Mouse (Mus musculus) lung, embryonic 16.5 days (tissue): ENCODE measurements around the gene Heca. TPM values are rescaled to one million over a fixed set of nuclear protein-coding genes. Genes with fewer than 3 reads are reported as not detected.
"Not testable (repeated sequence)": the region's sequence is repeated elsewhere in the genome, so short reads cannot be mapped to it uniquely, and the experiment has no call there.

ENCODE experiments used
- ATAC-seq: fragments of 200-750 bp; cut with Nextera tagmentation; 2 replicates; pipeline ENCODE4 v1.8.0; 2017; ENCODE audit warnings: low read depth, mild to moderate bottlenecking, moderate library complexity
- H3K27ac ChIP-seq: fragments of 300-500 bp; sonication (generic); 2 replicates; pipeline ENCODE4 v1.5.1; 2014; ENCODE audit warnings: mild to moderate bottlenecking, control low read depth, low read length
- H3K27me3 ChIP-seq: fragments of 300-500 bp; sonication (generic); 2 replicates; pipeline ENCODE4 v1.6.1; 2014; ENCODE audit warnings: low read depth, low read length, mixed read lengths; ENCODE audit not compliant: control insufficient read depth, insufficient read depth
- H3K36me3 ChIP-seq: fragments of 300-500 bp; sonication (generic); 2 replicates; pipeline ENCODE4 v1.6.1; 2014; ENCODE audit warnings: low read length; ENCODE audit not compliant: control insufficient read depth, insufficient read depth
- H3K4me1 ChIP-seq: fragments of 300-500 bp; sonication (generic); replicated peaks from 2 replicates; pipeline ENCODE4 v1.6.1; 2014; ENCODE audit warnings: low read length, mixed read lengths; ENCODE audit not compliant: control insufficient read depth, insufficient read depth
- H3K4me2 ChIP-seq: fragments of 300-500 bp; sonication (generic); 2 replicates; pipeline ENCODE4 v1.6.1; 2014; ENCODE audit warnings: low read depth, low read length, control low read depth
- H3K4me3 ChIP-seq: fragments of 300-500 bp; sonication (generic); 2 replicates; pipeline ENCODE4 v1.5.1; 2014; ENCODE audit warnings: mild to moderate bottlenecking, low read length, control low read depth
- H3K9ac ChIP-seq: fragments of 300-500 bp; sonication (generic); 2 replicates; pipeline ENCODE4 v1.6.1; 2014; ENCODE audit warnings: low read length, control low read depth
- H3K9me3 ChIP-seq: fragments of 300-500 bp; sonication (generic); 2 replicates; pipeline ENCODE4 v1.6.1; 2016; ENCODE audit warnings: low read length; ENCODE audit not compliant: control insufficient read depth
- WGBS: fragments of 180-500 bp; shearing (Covaris S2); extraction: QIAGEN DNeasy Blood & Tissue Kit; methylation state at CpG from one replicate; pipeline ENCODE4 v1.1.7; 2014; 5-methylcytosine and 5-hydroxymethylcytosine counted together
- polyA plus RNA-seq: library from polyadenylated mRNA; unstranded; fragments of >200 nt; fragmentation: Nextera tagmentation; extraction: Ambion mirVana; gene quantifications from 2 replicates; pipeline ENCODE4 v1.2.1, GENCODE M21; 2015

Heca gene
- polyA plus RNA-seq, 1 experiment from 2014 or later = 3.7 TPM

DNA sequence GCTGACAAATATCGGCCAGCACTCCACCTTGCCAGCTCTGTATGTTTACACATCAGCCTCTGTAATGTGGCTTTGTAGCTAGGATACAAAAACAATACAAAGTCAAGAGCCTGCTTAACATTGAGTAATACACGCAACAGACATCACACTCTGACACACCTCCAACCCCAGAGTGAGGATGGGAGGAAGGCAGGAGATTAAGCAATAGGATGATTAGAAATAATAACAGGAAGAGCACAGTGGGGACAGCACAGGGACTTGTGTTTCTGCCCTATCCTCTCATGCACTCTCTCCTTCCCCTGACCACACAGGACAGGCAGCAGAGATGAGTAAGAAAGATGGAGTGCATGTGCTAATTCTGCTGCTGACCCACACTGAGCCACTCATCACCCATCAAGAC, 28.8 kb downstream of the Heca start:
- no peak for ATAC-seq
- WGBS = 56% methylated on average over 2 of the region's 2 CpGs

DNA sequence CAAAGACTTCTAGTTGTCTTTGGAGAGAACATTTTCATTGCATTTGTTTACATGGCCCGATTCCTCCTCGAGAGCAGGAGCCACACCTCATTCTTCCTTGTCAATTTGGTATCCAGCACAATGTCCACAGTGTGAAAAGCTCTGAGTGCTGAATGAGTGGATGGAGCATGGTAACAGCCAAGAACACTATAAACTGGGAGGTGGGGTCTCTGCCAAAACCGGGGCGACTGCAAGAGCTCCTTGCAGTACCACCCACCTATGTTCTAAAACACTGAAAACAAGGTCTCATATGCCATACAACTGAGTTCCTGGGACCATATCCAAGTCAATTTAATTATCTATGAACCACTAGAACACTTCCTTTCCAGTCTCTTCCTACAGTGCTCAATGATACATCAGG, 39.1 kb downstream of the Heca start:
- peaks cover 8% of the 10 kb centered on the region for H3K4me1 ChIP-seq
- H3K9ac ChIP-seq = no peak overlapping the region
- no peak overlapping the region for H3K4me3 ChIP-seq
- no peaks in the 10 kb centered on the region for H3K9me3 ChIP-seq
- ATAC-seq = peak; percentile 79
- H3K36me3 ChIP-seq = peaks cover 2% of the 10 kb centered on the region; the same call in 1 of the 2 replicates
- WGBS = 23% methylated on average over 4 of the region's 4 CpGs
- H3K27ac ChIP-seq = no peak overlapping the region
- no peak overlapping the region for H3K4me2 ChIP-seq
- no peaks in the 10 kb centered on the region for H3K27me3 ChIP-seq

More for the DNA sequence above, 28.8 kb downstream of the Heca start:
- no peak overlapping the region for H3K4me3 ChIP-seq
- H3K27me3 ChIP-seq = no peaks in the 10 kb centered on the region
- H3K36me3 ChIP-seq = peaks cover 7% of the 10 kb centered on the region
- no peaks in the 10 kb centered on the region for H3K9me3 ChIP-seq
- no peaks in the 10 kb centered on the region for H3K4me1 ChIP-seq
- H3K27ac ChIP-seq = no peak overlapping the region
- no peak overlapping the region for H3K9ac ChIP-seq
- no peak overlapping the region for H3K4me2 ChIP-seq

DNA sequence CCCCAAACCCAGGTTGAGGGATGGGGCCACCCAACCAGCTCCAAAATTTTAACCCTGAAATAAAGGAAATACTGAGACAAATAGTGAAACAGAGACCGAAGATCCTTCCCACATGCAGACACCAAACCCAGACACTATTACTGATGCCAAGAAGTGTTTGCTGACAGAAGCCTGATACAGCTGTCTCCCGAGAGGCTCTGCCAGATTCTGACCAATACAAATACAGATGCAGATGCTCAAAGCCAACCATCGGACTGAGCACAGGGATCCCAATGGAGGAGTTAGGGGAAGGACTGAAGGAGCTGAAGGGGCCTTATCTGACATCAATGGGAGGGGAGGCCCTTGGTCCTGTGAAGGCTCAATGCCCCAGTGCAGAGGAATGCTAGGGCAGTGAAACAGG, 41.5 kb downstream of the Heca start:
- H3K9ac ChIP-seq, H3K4me1 ChIP-seq, H3K9me3 ChIP-seq, H3K36me3 ChIP-seq, H3K4me3 ChIP-seq, H3K4me2 ChIP-seq, H3K27ac ChIP-seq, H3K27me3 ChIP-seq: not testable (repeated sequence)
- WGBS = 57% methylated on average over 3 of the region's 3 CpGs
- ATAC-seq = peak; percentile 41; the same call in 1 of the 2 replicates

DNA sequence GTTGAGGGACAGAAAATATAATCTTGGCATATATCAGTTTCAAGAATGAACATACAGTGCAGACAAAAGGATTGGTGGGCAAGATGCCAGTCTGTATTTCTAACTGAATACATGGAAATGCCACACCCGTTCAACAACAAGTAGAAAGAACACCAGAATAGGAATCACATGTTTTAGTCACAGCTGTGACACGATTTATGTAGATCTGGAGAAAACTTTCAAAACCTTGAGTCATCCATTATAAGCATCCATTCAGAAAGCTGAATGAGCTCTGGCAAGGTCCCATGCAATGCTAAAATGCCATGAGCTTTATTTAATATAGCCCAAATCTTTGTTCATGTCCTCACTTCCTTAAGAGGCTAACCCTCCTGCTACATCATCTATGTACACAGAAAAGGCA, 44.4 kb downstream of the Heca start:
- WGBS = 83% methylated on average over 2 of the region's 2 CpGs
- no peaks in the 10 kb centered on the region for H3K27me3 ChIP-seq
- H3K9me3 ChIP-seq = no peaks in the 10 kb centered on the region
- no peak overlapping the region for H3K4me3 ChIP-seq
- H3K27ac ChIP-seq = no peak overlapping the region
- H3K36me3 ChIP-seq = peaks cover 7% of the 10 kb centered on the region; the same call in 1 of the 2 replicates
- ATAC-seq = no peak
- peaks cover 1% of the 10 kb centered on the region for H3K4me1 ChIP-seq
- H3K9ac ChIP-seq = no peak overlapping the region
- no peak overlapping the region for H3K4me2 ChIP-seq

DNA sequence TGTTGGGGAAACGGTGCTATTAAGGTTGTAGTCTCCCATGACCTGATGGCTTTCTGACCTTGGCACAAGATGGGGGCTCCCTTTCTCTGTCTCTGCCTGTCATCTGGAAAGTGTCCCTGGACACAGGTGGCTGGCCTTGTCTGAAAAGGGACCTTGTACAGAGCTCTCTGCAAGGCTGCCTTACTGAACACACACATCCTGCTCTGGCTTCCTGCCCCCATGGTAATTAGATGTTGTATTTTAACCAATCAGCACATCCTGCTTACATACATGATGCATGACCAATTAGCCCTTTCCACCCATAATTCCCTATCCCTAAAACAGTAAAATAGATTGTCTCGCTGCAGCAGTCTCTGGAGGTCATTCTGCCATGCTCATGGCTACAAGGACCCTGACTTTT, 67.1 kb downstream of the Heca start:
- Histone ChIP-seq H3K27ac (no peak overlapping the region), H3K4me3 (no peak overlapping the region), H3K4me1 (no peaks in the 10 kb centered on the region), H3K9ac (no peak overlapping the region), H3K9me3 (no peaks in the 10 kb centered on the region), H3K4me2 (no peak overlapping the region), H3K36me3 (no peaks in the 10 kb centered on the region), H3K27me3 (no peaks in the 10 kb centered on the region)
- 68% methylated on average over 2 of the region's 2 CpGs for WGBS
- ATAC-seq = no peak

DNA sequence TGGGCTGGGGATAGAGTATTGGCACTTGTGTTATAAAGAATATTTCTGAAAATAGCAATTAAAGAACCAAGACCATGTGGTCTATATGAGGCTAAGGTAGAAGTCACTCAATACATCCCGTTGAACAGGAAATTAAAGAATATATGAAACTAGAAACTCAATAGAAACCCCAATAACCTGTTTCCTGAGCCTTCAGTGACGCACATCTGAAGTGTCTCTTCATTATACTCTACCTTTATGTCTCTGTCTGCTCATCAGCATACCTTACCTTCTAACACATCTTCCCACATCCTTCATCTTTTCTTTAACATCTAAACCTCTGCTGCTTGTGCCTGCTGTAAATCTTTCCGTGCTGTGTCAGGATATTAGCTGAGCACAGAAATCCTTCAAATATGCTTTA, 67.8 kb downstream of the Heca start:
- Histone ChIP-seq H3K36me3 (no peaks in the 10 kb centered on the region), H3K27me3 (no peaks in the 10 kb centered on the region), H3K9ac (no peak overlapping the region), H3K9me3 (no peaks in the 10 kb centered on the region), H3K4me2 (no peak overlapping the region), H3K27ac (no peak overlapping the region), H3K4me1 (no peaks in the 10 kb centered on the region), H3K4me3 (no peak overlapping the region)
- WGBS = 83% methylated on average over 3 of the region's 3 CpGs
- ATAC-seq = no peak

DNA sequence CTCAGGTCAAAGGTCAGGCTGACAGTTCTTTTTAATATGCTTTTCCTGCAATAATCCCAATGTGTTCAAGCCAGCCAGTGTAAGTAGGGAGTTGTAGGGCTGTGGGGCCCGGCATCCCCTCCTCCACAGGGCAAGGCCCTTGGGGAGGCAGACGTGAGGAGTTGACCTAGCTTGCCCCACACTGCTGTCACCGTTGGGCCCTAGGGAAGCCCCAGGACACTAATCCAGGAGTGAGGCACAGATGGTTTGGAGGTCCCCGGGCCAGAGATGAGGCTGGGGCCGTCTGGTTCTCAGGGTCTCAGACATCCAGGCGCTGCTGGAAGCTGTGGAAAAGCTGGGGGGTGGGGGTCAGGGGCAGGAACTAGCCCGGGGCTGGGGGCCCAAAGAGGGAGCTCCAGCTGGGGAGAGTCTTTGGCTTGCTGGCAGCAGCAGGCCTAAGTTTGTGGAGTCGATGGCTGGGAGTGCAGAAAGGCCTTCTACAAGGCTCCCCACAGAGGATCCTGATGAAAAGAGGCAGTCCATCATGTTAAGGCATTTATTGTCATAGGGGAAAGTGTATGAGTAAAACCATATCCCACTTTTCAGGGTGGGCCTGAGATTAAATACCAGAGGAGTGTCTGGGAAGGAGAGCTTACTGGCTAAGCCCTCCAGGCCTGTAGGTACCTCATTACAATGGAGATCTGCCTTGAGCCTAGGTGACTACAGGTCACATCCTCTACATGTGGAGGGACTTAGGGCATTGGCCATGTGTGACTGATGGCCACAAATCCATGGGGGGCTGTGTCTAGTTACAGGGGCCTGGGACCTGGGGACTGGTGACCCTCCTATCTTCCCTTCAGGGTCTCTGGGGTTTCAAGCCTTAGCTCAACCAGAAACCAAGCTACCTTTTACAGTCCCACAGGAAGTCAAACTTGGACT, 69.6 kb downstream of the Heca start:
- H3K4me3 ChIP-seq = no peak overlapping the region
- no peak overlapping the region for H3K27ac ChIP-seq
- no peak overlapping the region for H3K4me2 ChIP-seq
- H3K9ac ChIP-seq = no peak overlapping the region
- WGBS = 48% methylated on average over 8 of the region's 8 CpGs
- no peaks in the 10 kb centered on the region for H3K9me3 ChIP-seq
- no peaks in the 10 kb centered on the region for H3K36me3 ChIP-seq
- no peaks in the 10 kb centered on the region for H3K27me3 ChIP-seq
- no peak for ATAC-seq
- H3K4me1 ChIP-seq = no peaks in the 10 kb centered on the region

DNA sequence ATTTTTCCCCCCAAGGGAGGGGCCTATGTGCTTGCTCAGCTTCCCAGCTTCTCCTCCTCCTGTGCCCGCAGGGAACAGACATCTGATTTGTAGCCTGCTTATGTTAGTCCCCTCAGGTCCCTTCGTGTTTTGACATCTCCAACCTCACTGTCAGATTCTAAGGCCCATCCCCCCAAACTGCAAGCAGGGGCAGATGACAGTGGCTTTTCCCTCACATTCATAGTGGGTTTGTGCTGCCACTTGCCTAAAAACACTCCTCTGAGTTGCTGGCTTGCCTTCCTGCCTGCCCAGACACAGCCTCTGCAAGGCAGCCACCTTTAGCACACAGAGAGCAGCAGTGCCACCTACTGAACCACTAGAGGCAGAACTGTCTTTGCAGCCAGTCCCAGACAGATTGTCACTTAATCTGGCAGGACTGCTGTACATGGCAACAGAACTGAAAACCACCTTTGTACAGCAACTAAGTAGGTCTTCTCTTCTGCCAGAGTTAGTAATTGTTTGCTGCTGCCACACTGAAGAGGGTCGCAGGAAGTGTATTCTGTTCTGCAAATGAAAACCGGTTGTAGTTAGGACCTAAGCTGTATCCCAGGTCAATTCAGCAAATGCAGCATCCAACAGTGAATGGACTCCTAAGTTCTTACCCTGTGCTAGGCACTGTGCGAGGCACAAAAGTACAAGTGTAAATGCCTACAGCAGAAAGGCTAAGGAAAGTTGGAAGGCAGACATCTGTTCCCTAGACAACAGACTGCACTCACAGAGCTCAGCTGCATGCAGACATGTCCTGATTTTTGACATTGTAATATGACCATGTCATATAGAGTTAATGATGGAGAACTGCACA, 77.8 kb downstream of the Heca start:
- peak; percentile 78 for ATAC-seq
- Histone ChIP-seq H3K9me3 (no peaks in the 10 kb centered on the region), H3K27ac (no peak overlapping the region), H3K36me3 (no peaks in the 10 kb centered on the region), H3K4me3 (no peak overlapping the region), H3K27me3 (no peaks in the 10 kb centered on the region), H3K9ac (no peak overlapping the region), H3K4me1 (no peaks in the 10 kb centered on the region), H3K4me2 (no peak overlapping the region)
- WGBS = 29% methylated on average over 5 of the region's 5 CpGs

DNA sequence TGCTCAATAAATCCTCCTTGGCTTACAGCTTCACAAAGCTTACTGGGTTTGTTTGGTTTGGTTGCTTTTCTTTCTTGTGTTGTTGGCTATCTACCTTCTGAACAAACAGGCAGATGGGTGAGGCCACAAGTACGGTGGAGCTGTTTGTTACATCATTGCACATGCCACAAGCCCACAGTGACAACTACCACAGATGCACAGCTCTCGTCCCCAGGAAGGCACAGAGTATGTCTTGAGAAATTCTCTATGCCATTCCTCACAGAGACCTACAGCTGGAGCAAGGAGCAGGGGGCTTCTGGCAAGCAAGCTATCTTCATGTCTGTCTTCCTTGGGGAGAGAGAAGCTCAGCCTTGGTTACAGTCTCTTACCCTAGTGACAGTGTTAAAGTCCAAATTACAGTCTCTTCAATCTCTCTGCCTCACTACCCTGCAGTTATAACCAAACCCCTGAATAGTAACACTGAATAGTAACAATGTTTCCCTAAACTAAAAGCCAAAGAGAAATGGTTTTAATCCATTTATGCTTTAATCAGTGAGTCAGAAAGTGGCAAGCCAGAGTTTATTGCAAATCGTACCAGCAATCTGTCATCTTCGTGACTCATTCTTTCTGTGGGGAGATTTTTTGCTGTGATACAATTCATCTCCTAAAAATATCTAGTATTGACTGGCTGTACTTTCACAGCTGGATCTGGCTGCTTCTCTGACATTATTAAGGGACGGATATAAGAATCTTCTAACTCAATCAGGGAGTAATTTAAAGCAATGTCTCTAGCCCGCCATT, 87.0 kb downstream of the Heca start:
- no peaks in the 10 kb centered on the region for H3K9me3 ChIP-seq
- no peak overlapping the region for H3K9ac ChIP-seq
- no peaks in the 10 kb centered on the region for H3K4me1 ChIP-seq
- no peak for ATAC-seq
- H3K4me3 ChIP-seq = no peak overlapping the region
- WGBS = 72% methylated on average over 6 of the region's 6 CpGs
- H3K27me3 ChIP-seq = no peaks in the 10 kb centered on the region
- no peaks in the 10 kb centered on the region for H3K36me3 ChIP-seq
- H3K4me2 ChIP-seq = no peak overlapping the region
- no peak overlapping the region for H3K27ac ChIP-seq
